Mouse (Mus musculus): ENCODE data around the gene Fam76b. TPM values are rescaled to one million over a fixed set of nuclear protein-coding genes. Genes with fewer than 3 reads are reported as not detected.

Gene Fam76b
- polyA plus RNA-seq, 1 experiment from 2014 or later: 22.2 TPM

- Histone ChIP-seq H3K4me1 (peaks cover 6% of the 10 kb centered on the region), H3K9ac (peak overlapping the region; percentile 90), H3K4me3 (replicated peaks) (peak overlapping the region; percentile 74), H3K4me2 (peak overlapping the region; percentile 62), H3K9me3 (no peaks in the 10 kb centered on the region), H3K27ac (peak overlapping the region; percentile 98), H3K27me3 (replicated peaks) (no peaks in the 10 kb centered on the region), H3K36me3 (0 out of 2 replicates have a peak, but pooled peaks cover 5% of the 10 kb centered on the region)
- ATAC-seq (ENCODE audit: insufficient read depth, low FRiP score, low read depth): peak; percentile 5
- under 1% methylated on average over 31 of the region's 31 CpGs for WGBS
Observed at GRCm38 (mm10) chr9:13826391-13826805, 1.1 kb upstream of the Fam76b start.

DNA sequence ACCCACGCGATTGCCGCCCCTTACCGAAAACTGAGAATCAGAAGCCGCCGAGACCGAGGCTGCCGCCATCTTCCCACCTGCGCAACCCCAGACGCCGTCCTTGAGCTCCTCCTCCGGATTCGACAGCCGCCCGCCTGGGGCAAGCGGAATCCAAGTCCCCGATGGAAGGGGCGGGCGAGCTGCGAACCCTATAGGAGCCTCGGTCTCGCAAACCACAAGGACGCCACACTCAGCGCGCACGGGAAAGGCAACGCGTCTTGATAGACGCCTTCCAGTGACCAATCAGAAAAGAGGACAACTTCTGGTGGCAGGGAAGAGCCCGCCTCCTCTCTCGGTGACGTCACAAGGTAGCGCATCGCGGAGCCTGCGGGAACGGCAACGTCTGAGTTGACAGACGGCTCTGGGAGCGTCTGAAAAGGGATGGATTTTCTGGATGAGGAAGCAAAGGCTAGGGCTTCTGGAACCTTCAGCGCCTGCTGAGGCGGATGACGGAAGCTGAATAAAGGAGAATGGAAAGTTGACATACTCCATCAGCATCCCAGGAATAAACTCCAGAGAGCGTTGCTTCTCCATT is 597 bp upstream of the Fam76b start, which contains the start of gene Cep57:
Cep57 (minus strand) TSS at position 276 of the 574 bp plus-strand sequence.
- Histone ChIP-seq H3K9me3 (no peaks in the 10 kb centered on the region), H3K9ac (peak within 1 kb of the TSS; percentile 90), H3K4me1 (peaks cover 6% of the 10 kb centered on the region), H3K27me3 (replicated peaks) (no peaks in the 10 kb centered on the region), H3K4me2 (peak within 1 kb of the TSS; percentile 62), H3K4me3 (replicated peaks) (peak within 1 kb of the TSS; percentile 74), H3K36me3 (peaks cover 9% of the 10 kb centered on the region; the same call in 1 of the 2 replicates), H3K27ac (peak within 1 kb of the TSS; percentile 98)
- under 1% methylated on average over 44 of the region's 44 CpGs for WGBS
- ATAC-seq (ENCODE audit: insufficient read depth, low FRiP score, low read depth): peak; percentile 90

DNA sequence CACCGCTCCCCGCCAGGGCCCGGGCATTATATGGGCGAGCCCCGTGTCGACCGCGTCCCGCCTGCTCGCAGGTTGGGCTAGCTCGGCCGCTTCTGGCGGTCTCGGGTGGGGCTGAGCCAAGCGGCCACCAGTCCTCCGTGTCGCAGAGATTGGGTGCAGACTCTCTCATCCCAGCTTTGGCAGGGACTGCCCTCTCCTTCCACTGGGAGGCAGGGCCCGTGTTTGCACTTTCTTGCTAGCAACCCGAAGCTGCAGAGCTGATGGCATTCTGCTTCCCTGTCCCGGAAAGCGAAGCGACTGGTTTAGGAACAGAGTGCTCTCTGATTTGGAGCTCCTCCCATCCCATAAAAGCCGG is 548 bp downstream of the Fam76b start:
- Histone ChIP-seq H3K4me3 (replicated peaks) (peak overlapping the region; percentile 74), H3K4me2 (peak overlapping the region; percentile 62), H3K4me1 (peaks cover 6% of the 10 kb centered on the region), H3K9ac (peak overlapping the region; percentile 85), H3K27me3 (replicated peaks) (no peaks in the 10 kb centered on the region), H3K27ac (peak overlapping the region; percentile 94), H3K36me3 (peaks cover 14% of the 10 kb centered on the region), H3K9me3 (no peaks in the 10 kb centered on the region)
- under 1% methylated on average over 23 of the region's 23 CpGs for WGBS
- peak; percentile 15 for ATAC-seq (ENCODE audit: insufficient read depth, low FRiP score, low read depth)

DNA sequence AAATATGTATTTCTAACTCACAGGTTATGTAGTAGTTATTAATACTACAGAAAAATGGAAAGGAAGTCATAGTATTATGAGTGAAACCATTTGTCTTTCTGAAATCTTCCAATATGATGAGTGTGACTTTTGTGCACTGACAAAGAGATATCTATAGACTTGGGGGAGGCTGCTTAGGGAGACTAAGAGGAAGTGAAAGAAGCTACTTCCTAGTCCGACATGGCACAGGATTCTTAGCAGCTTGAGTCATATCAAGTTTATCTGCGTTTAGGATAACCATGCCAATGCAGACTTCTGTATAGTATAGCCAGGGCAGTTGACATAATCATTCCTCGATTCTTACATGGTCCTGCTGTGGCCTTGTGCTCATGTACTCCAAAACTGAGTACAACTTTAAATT is 7.7 kb downstream of the Fam76b start:
- no peak for ATAC-seq (ENCODE audit: insufficient read depth, low FRiP score, low read depth)
- Histone ChIP-seq H3K27ac (no peak overlapping the region), H3K27me3 (replicated peaks) (no peaks in the 10 kb centered on the region), H3K9ac (no peak overlapping the region), H3K4me2 (no peak overlapping the region), H3K4me1 (no peaks in the 10 kb centered on the region), H3K4me3 (replicated peaks) (no peak overlapping the region), H3K36me3 (peaks cover 41% of the 10 kb centered on the region), H3K9me3 (no peaks in the 10 kb centered on the region)
- WGBS: 73% methylated on average over 3 of the region's 3 CpGs

DNA sequence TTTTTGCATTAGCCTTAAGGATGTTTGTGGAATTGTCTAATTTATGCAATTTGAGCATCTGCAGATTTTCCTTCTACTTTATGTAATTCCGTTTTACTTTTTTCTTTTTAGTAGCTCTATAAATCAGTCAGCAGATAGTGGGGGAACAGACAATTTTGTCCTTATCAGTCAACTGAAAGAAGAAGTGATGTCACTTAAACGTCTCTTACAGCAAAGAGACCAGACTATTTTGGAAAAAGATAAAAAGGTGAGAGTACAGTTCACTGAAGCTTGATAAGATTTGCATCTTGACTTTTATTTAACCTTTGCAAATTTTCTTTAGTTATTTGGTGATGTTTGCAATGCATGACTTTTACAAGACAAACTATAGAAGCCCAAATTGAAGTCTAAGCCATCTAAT is 9.2 kb downstream of the Fam76b start:
- H3K36me3 ChIP-seq: peaks cover 45% of the 10 kb centered on the region
- no peaks in the 10 kb centered on the region for H3K27me3 ChIP-seq (replicated peaks)
- ATAC-seq (ENCODE audit: insufficient read depth, low FRiP score, low read depth): no peak
- no peaks in the 10 kb centered on the region for H3K9me3 ChIP-seq
- H3K4me2 ChIP-seq: no peak overlapping the region
- no peaks in the 10 kb centered on the region for H3K4me1 ChIP-seq
- no peak overlapping the region for H3K27ac ChIP-seq
- no peak overlapping the region for H3K4me3 ChIP-seq (replicated peaks)
- no peak overlapping the region for H3K9ac ChIP-seq
- 68% methylated on average over 2 of the region's 2 CpGs for WGBS

- H3K4me2 ChIP-seq: no peak overlapping the region
- peaks cover 13% of the 10 kb centered on the region for H3K36me3 ChIP-seq
- no peak overlapping the region for H3K27ac ChIP-seq
- no peaks in the 10 kb centered on the region for H3K9me3 ChIP-seq
- no peaks in the 10 kb centered on the region for H3K4me1 ChIP-seq
- 93% methylated on average over 3 of the region's 3 CpGs for WGBS
- ATAC-seq (ENCODE audit: insufficient read depth, low FRiP score, low read depth): no peak
- no peaks in the 10 kb centered on the region for H3K27me3 ChIP-seq (replicated peaks)
- no peak overlapping the region for H3K9ac ChIP-seq
- no peak overlapping the region for H3K4me3 ChIP-seq (replicated peaks)
Observed at GRCm38 (mm10) chr9:13847591-13847990, 20.1 kb downstream of the Fam76b start.

- Histone ChIP-seq H3K27me3 (replicated peaks) (no peaks in the 10 kb centered on the region), H3K4me1 (no peaks in the 10 kb centered on the region), H3K9me3 (no peaks in the 10 kb centered on the region), H3K4me2 (no peak overlapping the region), H3K36me3 (peaks cover 7% of the 10 kb centered on the region; the same call in 1 of the 2 replicates), H3K4me3 (replicated peaks) (no peak overlapping the region), H3K9ac (no peak overlapping the region), H3K27ac (no peak overlapping the region)
- ATAC-seq (ENCODE audit: insufficient read depth, low FRiP score, low read depth): no peak
- whole genome bisulfite sequencing: 73% methylated on average over 10 of the region's 10 CpGs
Observed at GRCm38 (mm10) chr9:13848481-13849480, 21.3 kb downstream of the Fam76b start.

- H3K36me3 ChIP-seq: no peaks in the 10 kb centered on the region
- H3K9me3 ChIP-seq: no peaks in the 10 kb centered on the region
- no peaks in the 10 kb centered on the region for H3K27me3 ChIP-seq (replicated peaks)
- no peaks in the 10 kb centered on the region for H3K4me1 ChIP-seq
- H3K4me2 ChIP-seq: no peak overlapping the region
- WGBS: 53% methylated on average over 3 of the region's 3 CpGs
- H3K9ac ChIP-seq: no peak overlapping the region
- no peak overlapping the region for H3K4me3 ChIP-seq (replicated peaks)
- ATAC-seq (ENCODE audit: insufficient read depth, low FRiP score, low read depth): no peak
- no peak overlapping the region for H3K27ac ChIP-seq
Observed at GRCm38 (mm10) chr9:13853876-13854275, 26.4 kb downstream of the Fam76b start.

GRCm38 (mm10) chr9:13856247-13856646 is 28.7 kb downstream of the Fam76b start:
- H3K4me3 ChIP-seq (replicated peaks): no peak overlapping the region
- H3K27ac ChIP-seq: no peak overlapping the region
- H3K4me1 ChIP-seq: no peaks in the 10 kb centered on the region
- H3K4me2 ChIP-seq: no peak overlapping the region
- no peaks in the 10 kb centered on the region for H3K9me3 ChIP-seq
- 61% methylated on average over 1 of the region's 1 CpGs for WGBS
- H3K27me3 ChIP-seq (replicated peaks): no peaks in the 10 kb centered on the region
- no peak overlapping the region for H3K9ac ChIP-seq
- no peak for ATAC-seq (ENCODE audit: insufficient read depth, low FRiP score, low read depth)
- no peaks in the 10 kb centered on the region for H3K36me3 ChIP-seq

DNA sequence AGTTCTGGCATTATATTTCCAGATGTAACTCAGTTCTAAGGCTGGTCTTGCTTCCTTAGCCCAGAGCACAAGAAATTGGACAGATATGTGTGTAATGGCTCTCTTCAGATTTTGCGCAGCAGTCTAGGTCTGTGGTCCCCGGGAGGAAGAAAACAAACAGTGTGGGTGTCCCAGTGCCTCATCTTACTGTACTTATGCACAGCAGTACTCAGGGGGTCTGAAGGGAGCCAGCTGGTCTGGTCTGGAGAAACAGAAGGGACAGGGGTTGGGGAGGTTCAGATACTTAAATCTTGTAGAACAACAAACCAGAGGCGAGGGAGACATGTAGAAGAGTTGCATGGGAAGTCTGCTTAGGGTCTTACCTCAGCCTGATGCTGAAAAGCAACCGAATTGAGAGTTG is 29.3 kb downstream of the Fam76b start:
- H3K4me2 ChIP-seq: no peak overlapping the region
- no peaks in the 10 kb centered on the region for H3K27me3 ChIP-seq (replicated peaks)
- H3K4me1 ChIP-seq: no peaks in the 10 kb centered on the region
- no peak overlapping the region for H3K27ac ChIP-seq
- no peak overlapping the region for H3K4me3 ChIP-seq (replicated peaks)
- no peaks in the 10 kb centered on the region for H3K36me3 ChIP-seq
- no peak for ATAC-seq (ENCODE audit: insufficient read depth, low FRiP score, low read depth)
- no peaks in the 10 kb centered on the region for H3K9me3 ChIP-seq
- no peak overlapping the region for H3K9ac ChIP-seq
- WGBS: 49% methylated on average over 4 of the region's 4 CpGs

DNA sequence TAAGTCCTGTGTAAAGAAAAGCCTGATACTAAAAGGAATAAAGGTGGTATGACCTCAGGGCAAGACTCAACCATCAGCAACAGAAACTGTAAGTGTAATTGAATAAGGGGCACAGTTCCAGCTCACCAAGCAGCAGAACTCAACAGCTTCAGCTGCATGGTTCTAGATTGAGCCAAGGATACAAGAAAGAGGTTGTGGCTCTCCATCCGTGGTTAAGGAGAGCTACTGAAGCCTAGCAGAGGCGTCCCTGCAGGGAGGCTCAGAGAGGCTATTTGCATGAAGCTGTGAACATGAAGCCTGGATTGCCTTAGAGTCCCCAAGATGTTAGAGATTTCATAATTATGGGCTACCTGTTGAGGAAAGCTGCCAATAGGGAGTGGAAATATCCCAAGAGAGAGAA is 40.1 kb downstream of the Fam76b start:
- no peaks in the 10 kb centered on the region for H3K36me3 ChIP-seq
- no peaks in the 10 kb centered on the region for H3K4me1 ChIP-seq
- no peak overlapping the region for H3K4me2 ChIP-seq
- no peak for ATAC-seq (ENCODE audit: insufficient read depth, low FRiP score, low read depth)
- H3K4me3 ChIP-seq (replicated peaks): no peak overlapping the region
- H3K27ac ChIP-seq: no peak overlapping the region
- no peaks in the 10 kb centered on the region for H3K9me3 ChIP-seq
- no peak overlapping the region for H3K9ac ChIP-seq
- H3K27me3 ChIP-seq (replicated peaks): no peaks in the 10 kb centered on the region
- WGBS: 65% methylated on average over 2 of the region's 2 CpGs

DNA sequence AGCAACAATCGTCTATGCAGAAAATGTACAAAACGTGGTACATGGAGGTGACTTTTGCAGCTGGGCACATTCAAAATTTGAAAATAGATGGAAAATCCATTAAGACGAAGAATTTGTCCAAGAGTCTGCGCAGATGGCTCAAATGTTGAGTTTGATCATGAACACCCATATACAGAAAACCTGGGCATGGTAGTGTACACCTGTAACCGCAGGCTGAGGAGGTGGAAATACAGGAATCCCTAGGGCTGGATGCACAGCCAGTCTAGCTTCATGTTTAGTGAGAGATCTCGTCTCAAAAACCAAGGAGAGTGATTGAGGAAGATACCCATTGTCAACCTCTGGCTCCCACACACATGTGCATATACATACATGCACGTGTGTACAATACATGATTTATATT is 44.1 kb downstream of the Fam76b start:
- no peak overlapping the region for H3K9ac ChIP-seq
- 80% methylated on average over 7 of the region's 7 CpGs for WGBS

More for the DNA sequence above, 44.1 kb downstream of the Fam76b start:
- Histone ChIP-seq H3K4me1 (no peaks in the 10 kb centered on the region), H3K9me3 (no peaks in the 10 kb centered on the region), H3K27ac (no peak overlapping the region), H3K36me3 (no peaks in the 10 kb centered on the region), H3K4me3 (replicated peaks) (no peak overlapping the region), H3K4me2 (no peak overlapping the region), H3K27me3 (replicated peaks) (no peaks in the 10 kb centered on the region)
- ATAC-seq (ENCODE audit: insufficient read depth, low FRiP score, low read depth): no peak
